Mouse (Mus musculus) frontal cortex, adult (tissue): Measurements from ENCODE around the gene Gpatch4.

Experiments used
- ATAC-seq: cut with Nextera tagmentation; 2 replicates; pipeline ENCODE4 v1.9.2; 2017; ENCODE audit warnings: mild to moderate bottlenecking, moderate library complexity, mixed read lengths; ENCODE audit not compliant: low TSS enrichment

The Gpatch4 gene

DNA sequence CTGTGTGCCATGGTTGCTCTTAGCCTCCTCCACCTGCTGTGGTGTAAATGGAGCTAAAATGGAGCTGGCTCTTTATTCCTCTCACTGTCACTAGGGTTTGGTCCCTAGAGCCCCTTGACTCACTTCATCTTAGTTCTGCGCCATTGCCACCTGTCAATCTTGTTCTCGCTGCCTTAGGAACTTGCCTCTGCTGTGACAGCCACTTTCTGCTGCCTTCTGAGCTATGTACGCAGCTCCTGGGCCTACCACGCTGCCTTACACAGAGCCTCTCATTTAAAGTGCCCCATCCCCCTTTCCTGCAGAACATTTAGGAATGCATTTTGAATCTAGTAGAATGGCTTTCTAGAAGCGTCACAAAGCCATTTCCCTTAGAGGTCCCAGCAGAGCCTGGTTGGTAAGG is 51.2 kb downstream of the Gpatch4 start:
- no peak for ATAC-seq

DNA sequence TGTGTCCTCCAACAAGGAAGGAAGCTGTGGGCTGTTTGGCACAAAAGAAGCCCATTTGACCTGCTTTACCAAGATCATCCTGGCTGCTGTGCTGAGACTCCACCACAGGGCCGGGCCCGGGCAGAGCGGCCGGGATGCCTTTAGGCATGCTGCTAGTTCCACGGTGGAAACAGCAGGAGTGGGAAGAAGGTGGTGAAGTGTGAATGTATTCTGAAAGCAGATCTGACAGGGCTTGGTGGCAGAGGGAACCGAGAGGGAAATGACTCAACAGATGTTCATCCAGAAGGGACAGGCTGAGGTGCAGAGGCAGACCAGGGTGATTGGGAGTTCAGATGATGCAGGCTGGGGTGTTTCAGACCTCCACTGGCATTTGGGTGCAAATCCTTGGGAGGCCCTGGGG is 54.8 kb downstream of the Gpatch4 start:
- peak; percentile 70 for ATAC-seq

DNA sequence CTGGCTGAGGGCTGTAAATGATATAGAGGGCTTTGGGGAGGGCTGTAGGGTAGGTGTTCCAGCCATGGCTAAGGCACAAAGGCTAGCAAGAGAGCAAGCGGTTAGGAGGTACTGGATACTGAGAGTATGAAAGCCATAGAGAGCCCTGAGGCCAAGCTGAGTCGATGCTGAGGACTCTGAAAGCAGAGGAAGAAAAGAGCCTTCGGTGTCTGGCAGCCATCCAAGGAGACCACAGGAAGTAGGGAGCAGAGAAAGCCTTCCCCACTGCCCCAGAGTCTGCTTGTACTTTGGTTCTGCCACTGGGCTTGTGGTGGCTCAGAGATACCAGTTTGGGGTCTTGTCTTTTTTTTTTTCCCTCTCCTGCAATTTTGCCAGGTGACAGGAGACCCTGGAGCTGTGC is 57.3 kb downstream of the Gpatch4 start:
- ATAC-seq: no peak

DNA sequence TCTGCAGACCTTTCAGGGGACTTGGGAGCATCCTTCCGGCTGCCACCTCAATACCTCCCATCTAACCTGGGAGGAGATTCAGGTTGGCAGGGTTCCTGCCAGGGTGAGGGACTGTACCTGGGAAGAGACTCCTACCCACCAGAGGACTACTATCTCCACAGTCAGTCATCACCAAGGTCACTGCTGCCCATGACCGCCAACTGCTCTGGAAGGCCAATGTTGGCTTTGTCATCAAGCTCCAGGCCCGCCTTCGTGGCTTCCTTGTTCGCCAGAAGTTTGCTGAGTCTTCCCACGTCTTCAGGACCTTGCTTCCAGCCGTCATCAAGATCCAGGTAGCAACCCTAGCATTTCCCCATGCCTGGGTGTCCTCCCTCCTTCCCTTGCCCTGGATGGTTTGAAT is 58.8 kb downstream of the Gpatch4 start:
- no peak for ATAC-seq

DNA sequence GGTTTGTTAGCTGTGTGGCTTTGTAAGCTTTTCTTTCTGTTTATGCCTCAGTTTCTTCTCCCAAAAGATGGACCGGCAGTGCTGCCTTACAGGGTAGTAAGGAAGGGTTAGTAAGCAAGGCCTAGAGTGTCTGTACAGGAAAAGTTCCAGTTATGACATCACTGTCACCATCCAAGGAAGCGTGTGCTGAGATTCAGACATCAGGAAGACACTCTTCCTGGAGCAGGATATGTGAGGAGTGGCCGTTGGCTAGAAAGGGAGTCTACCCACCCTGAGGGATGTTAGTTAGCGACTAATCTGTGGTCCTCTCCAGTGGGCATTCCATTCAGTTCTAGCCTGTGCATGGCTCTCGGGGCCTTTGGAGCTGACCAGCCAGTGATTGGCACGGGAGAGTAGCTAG is 59.3 kb downstream of the Gpatch4 start:
- ATAC-seq: no peak

DNA sequence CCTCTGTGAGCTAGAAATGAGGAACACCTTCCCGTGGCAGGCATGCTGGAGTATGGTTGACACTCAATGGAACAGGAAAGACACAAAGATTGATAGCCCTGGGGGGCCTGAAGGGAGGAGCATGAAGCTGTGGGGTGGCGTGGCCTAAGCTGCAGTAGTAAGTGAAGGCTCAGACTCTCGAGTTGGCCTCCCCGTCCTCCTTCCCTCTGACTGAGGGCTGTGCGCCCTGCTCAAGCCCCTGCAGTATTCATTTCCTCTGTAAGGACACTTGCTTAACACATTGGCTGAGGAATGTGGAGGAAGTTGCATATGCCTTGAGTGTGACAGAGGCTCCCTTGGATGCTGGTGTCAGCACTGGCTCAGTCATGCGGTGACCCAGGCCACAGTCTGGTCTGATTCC is 59.7 kb downstream of the Gpatch4 start:
- ATAC-seq: no peak; the same call in 1 of the 2 replicates
